Mouse (Mus musculus): ENCODE data around the gene Josd2. TPM values are rescaled to one million over a fixed set of nuclear protein-coding genes. Genes with fewer than 3 reads are reported as not detected.

Josd2 gene
- polyA plus RNA-seq, 1 experiment from 2014 or later, result 70.4 TPM

GRCm38 (mm10) chr7:44437188-44437587 lies 30.6 kb upstream of the Josd2 start:
- no peak for DNase-seq (ENCODE audit: low read depth, low spot score)
- ChIA-PET POLR2A (no interaction called here), CTCF (no interaction called here)
- peaks cover 67% of the 10 kb centered on the region for H3K27me3 ChIP-seq
- in situ Hi-C loops (cut with MboI; ENCODE audit: low pct_unique_long_range_greater_than_20kb), result no loop called here
- ATAC-seq, result no peak
- no peak for TF ChIP-seq CTCF (IDR thresholded peaks at IDR 0.05)

DNA sequence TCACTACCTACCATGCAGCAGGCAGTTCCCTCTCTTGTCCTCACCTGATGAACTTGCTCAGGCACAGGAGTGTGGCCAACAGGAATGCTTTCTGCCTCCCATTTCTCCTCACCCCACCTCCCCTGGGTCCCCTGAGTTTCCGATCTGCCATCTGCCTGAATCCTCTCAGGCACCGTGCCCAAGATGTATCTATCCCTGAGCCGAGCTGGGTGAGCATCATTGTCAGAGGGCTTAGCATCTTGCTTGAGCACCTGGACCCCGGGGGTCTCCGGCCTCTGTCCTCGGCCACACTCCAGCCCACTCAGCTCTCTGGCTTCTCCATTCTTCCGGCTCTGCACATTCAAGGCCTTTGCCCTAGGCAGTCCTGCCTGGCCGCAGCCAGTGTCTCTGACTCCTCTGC lies 29.8 kb upstream of the Josd2 start:
- TF ChIP-seq CTCF (IDR thresholded peaks at IDR 0.05), result no peak
- CTCF ChIA-PET, result no interaction called here
- peaks cover 74% of the 10 kb centered on the region for H3K27me3 ChIP-seq
- in situ Hi-C loops (cut with MboI; ENCODE audit: low pct_unique_long_range_greater_than_20kb), result no loop called here
- ATAC-seq, result no peak
- POLR2A ChIA-PET, result interaction anchor here (0.9 kb wide), 1 partner anchor 116 kb away, joined by 3 read pairs; the partner anchor contains the start of gene Nr1h2
- DNase-seq (ENCODE audit: low read depth, low spot score), result no peak

GRCm38 (mm10) chr7:44439696-44440095 lies 28.1 kb upstream of the Josd2 start:
- POLR2A ChIA-PET, result no interaction called here
- CTCF ChIA-PET, result no interaction called here
- peaks cover 80% of the 10 kb centered on the region for H3K27me3 ChIP-seq

DNA sequence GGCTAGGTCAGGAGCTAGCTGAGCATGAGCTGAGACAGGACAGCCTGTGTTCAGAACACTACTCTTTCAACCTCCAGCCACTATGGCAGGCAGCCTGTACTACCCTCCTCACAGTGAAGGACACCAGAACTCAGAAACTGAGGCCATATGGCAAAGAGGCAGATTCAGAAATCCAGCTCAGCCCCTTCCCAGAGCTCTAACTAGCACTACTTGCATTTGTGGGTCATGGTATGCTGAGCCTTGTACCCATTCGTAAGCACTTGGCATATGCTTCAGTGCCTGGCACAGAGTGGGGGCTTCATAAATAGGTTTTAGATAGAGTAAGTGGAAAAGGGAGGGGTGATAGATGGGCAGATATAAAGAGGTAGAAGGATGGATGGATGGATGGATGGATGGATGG lies 27.3 kb upstream of the Josd2 start:
- DNase-seq (ENCODE audit: low read depth, low spot score) (no peak), ATAC-seq (no peak)
- H3K27me3 ChIP-seq, result peaks cover 79% of the 10 kb centered on the region
- no peak for TF ChIP-seq CTCF (IDR thresholded peaks at IDR 0.05)
- in situ Hi-C loops (cut with MboI; ENCODE audit: low pct_unique_long_range_greater_than_20kb), result no loop called here
- ChIA-PET POLR2A (no interaction called here), CTCF (no interaction called here)

More at GRCm38 (mm10) chr7:44439696-44440095, 28.1 kb upstream of the Josd2 start:
- no peak for TF ChIP-seq CTCF (IDR thresholded peaks at IDR 0.05)
- ATAC-seq (no peak), DNase-seq (ENCODE audit: low read depth, low spot score) (no peak)
- in situ Hi-C loops (cut with MboI; ENCODE audit: low pct_unique_long_range_greater_than_20kb), result no loop called here

GRCm38 (mm10) chr7:44441180-44441579 lies 26.6 kb upstream of the Josd2 start:
- DNase-seq (ENCODE audit: low read depth, low spot score), result no peak
- in situ Hi-C loops (cut with MboI; ENCODE audit: low pct_unique_long_range_greater_than_20kb), result no loop called here
- POLR2A ChIA-PET, result no interaction called here
- CTCF ChIA-PET, result no interaction called here
- no peak for TF ChIP-seq CTCF (IDR thresholded peaks at IDR 0.05)
- peaks cover 79% of the 10 kb centered on the region for H3K27me3 ChIP-seq
- ATAC-seq, result no peak

DNA sequence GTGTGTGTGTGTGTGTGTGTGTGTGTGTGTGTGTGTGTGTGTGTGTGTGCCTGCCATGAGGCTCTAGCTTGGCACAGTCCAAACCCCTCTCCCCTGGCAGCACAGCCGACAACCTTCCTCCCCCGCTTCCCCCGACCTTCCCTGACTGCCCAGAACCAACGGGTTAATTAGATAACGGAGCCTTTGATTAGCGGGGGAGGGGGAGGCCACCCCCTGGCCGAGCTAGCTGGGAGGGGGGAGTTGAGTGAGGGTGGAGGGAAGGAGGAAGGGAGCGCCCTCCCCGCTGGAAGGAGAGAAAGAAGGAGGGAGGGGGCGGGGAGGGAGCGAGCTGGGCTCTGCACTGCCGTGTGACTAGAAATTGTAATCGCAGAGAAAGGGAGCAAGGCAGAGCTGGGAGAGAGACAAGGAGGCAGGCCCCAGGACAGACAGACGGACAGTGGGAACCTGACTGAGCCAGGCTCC lies 26.1 kb upstream of the Josd2 start:
- no peak for TF ChIP-seq CTCF (IDR thresholded peaks at IDR 0.05)
- in situ Hi-C loops (cut with MboI; ENCODE audit: low pct_unique_long_range_greater_than_20kb), result no loop called here
- POLR2A ChIA-PET, result no interaction called here
- ATAC-seq, result no peak
- peaks cover 81% of the 10 kb centered on the region for H3K27me3 ChIP-seq
- CTCF ChIA-PET, result no interaction called here
- no peak for DNase-seq (ENCODE audit: low read depth, low spot score)

DNA sequence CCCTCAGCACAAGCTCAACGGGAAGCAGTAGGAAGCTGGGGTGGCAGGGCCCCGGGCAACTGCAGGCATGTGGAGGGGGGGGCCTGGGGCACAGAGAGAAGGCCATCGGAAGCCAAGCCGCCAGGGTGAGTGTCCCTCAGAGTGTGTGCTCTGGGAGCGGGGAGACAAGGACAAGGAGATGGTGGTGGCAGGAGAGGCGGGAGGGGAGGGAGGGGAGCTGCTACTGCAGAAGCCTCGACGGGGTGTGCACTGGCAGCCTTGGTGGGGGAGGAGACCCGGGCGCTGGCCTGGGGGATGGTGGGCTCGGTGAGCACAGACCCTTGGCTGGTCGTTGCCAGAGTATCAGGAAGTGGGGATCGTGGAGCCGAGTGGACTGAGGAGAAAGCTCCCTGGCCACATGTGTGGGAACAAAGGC lies 25.4 kb upstream of the Josd2 start:
- H3K27me3 ChIP-seq, result peaks cover 83% of the 10 kb centered on the region
- ATAC-seq (no peak), DNase-seq (ENCODE audit: low read depth, low spot score) (no peak)
- no peak for TF ChIP-seq CTCF (IDR thresholded peaks at IDR 0.05)
- in situ Hi-C loops (cut with MboI; ENCODE audit: low pct_unique_long_range_greater_than_20kb), result no loop called here
- CTCF ChIA-PET, result no interaction called here
- POLR2A ChIA-PET, result no interaction called here

- ATAC-seq (no peak), DNase-seq (ENCODE audit: low read depth, low spot score) (no peak)
- TF ChIP-seq CTCF (IDR thresholded peaks at IDR 0.05), result no peak
- ChIA-PET POLR2A (no interaction called here), CTCF (no interaction called here)
- peaks cover 81% of the 10 kb centered on the region for H3K27me3 ChIP-seq
- in situ Hi-C loops (cut with MboI; ENCODE audit: low pct_unique_long_range_greater_than_20kb), result no loop called here
Observed at GRCm38 (mm10) chr7:44443268-44444173, 24.3 kb upstream of the Josd2 start.

DNA sequence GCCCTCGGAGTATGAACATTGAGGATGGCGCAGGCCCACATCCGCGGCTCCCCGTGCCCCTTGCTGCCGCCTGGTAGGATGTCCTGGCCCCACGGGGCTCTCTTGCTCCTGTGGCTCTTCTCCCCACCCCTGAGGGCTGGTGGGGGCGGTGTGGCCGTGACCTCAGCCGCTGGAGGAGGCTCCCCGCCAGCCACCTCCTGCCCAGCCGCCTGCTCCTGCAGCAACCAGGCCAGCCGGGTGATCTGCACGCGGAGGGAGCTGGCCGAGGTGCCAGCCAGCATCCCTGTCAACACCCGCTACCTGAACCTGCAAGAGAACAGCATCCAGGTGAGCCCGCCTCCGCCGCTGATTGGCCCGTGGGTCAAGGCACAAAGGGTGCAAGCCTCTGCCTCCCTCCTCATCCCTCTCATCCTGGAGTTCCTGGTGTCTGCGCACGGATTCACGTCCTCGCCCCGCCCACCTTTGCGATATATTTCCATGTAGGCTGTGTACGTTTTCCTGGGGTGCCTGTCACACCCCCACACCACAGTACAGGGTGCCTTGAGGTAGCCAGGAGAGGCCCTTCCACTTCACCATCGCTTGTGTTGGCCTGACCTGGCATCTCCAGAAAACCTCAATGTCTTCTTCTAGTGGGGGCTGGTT lies 22.8 kb upstream of the Josd2 start:
- in situ Hi-C loops (cut with MboI; ENCODE audit: low pct_unique_long_range_greater_than_20kb), result no loop called here
- ChIA-PET POLR2A (no interaction called here), CTCF (no interaction called here)
- H3K27me3 ChIP-seq, result peaks cover 78% of the 10 kb centered on the region
- DNase-seq (ENCODE audit: low read depth, low spot score) (no peak), ATAC-seq (no peak)
- no peak for TF ChIP-seq CTCF (IDR thresholded peaks at IDR 0.05)

DNA sequence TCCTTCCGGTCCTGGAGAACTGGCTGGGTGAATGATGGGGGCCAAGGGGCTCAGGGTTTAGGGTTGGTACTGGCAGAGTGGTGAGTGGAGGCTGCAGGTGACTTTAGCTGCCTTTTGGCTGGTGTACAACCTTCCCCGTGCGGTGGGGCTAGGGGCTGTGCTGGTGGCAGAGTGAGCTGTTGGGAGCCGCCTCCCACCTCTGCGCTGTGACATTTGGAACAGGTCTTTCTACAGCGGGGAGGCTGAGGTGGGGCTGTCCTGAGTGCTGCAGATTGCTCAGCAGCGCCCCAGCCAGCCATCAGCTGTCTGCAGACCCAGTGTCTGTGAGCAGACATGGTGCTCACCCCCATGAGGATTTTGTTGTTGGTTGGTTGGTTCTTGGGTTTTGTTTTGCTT lies 22.3 kb upstream of the Josd2 start:
- peaks cover 78% of the 10 kb centered on the region for H3K27me3 ChIP-seq
- DNase-seq (ENCODE audit: low read depth, low spot score) (no peak), ATAC-seq (no peak)
- ChIA-PET POLR2A (no interaction called here), CTCF (no interaction called here)
- TF ChIP-seq CTCF (IDR thresholded peaks at IDR 0.05), result no peak
- in situ Hi-C loops (cut with MboI; ENCODE audit: low pct_unique_long_range_greater_than_20kb), result no loop called here

GRCm38 (mm10) chr7:44446070-44446855 lies 21.5 kb upstream of the Josd2 start:
- no peak for TF ChIP-seq CTCF (IDR thresholded peaks at IDR 0.05)
- peaks cover 76% of the 10 kb centered on the region for H3K27me3 ChIP-seq
- ChIA-PET CTCF (no interaction called here), POLR2A (no interaction called here)
- in situ Hi-C loops (cut with MboI; ENCODE audit: low pct_unique_long_range_greater_than_20kb), result no loop called here
- no peak for ATAC-seq
- DNase-seq (ENCODE audit: low read depth, low spot score), result no peak
